Mouse (Mus musculus) liver, embryonic 11.5 days (tissue): Measurements from ENCODE around the gene Il22ra1. TPM values are rescaled to one million over a fixed set of nuclear protein-coding genes. Genes with fewer than 3 reads are reported as not detected.

Experiments
- ATAC-seq: fragments of 200-750 bp; cut with Nextera tagmentation; replicated peaks from 2 replicates; pipeline ENCODE4 v1.8.0; 2017; ENCODE audit warnings: moderate number of reproducible peaks, mild to moderate bottlenecking, moderate TSS enrichment, moderate library complexity; ENCODE audit not compliant: low FRiP score
- DNase-seq: peaks from one replicate; pipeline ENCODE4 v3.0.0-alpha.2; 2017; ENCODE audit warnings: low spot score
- H3K27ac ChIP-seq: fragments of 300-500 bp; sonication (generic); 2 replicates; pipeline ENCODE4 v1.5.1; 2014; ENCODE audit warnings: mild to moderate bottlenecking, low read depth, low read length, control low read depth
- H3K27me3 ChIP-seq: fragments of 300-500 bp; sonication (generic); replicated peaks from 2 replicates; pipeline ENCODE4 v1.6.1; 2014; ENCODE audit warnings: low read length, mixed read lengths; ENCODE audit not compliant: control insufficient read depth, insufficient read depth
- H3K36me3 ChIP-seq: fragments of 300-500 bp; sonication (generic); 2 replicates; pipeline ENCODE4 v1.6.1; 2014; ENCODE audit warnings: mild to moderate bottlenecking, low read length, moderate library complexity, mixed read lengths; ENCODE audit not compliant: control insufficient read depth, insufficient read depth
- H3K4me1 ChIP-seq: fragments of 300-500 bp; sonication (generic); replicated peaks from 2 replicates; pipeline ENCODE4 v1.6.1; 2014; ENCODE audit warnings: low read length, mixed read lengths; ENCODE audit not compliant: control insufficient read depth, insufficient read depth
- H3K4me2 ChIP-seq: fragments of 300-500 bp; sonication (generic); 2 replicates; pipeline ENCODE4 v1.6.1; 2014; ENCODE audit warnings: mild to moderate bottlenecking, control low read depth, moderate library complexity
- H3K4me3 ChIP-seq: fragments of 300-500 bp; sonication (generic); 2 replicates; pipeline ENCODE4 v1.5.1; 2014; ENCODE audit warnings: low read depth, low read length, control low read depth
- H3K9ac ChIP-seq: fragments of 300-500 bp; sonication (generic); 2 replicates; pipeline ENCODE4 v1.6.1; 2014; ENCODE audit warnings: low read depth, low read length, control low read depth
- H3K9me3 ChIP-seq: fragments of 300-500 bp; sonication (generic); 2 replicates; pipeline ENCODE4 v1.6.1; 2016; ENCODE audit warnings: low read length, inconsistent platforms, mixed read lengths; ENCODE audit not compliant: control insufficient read depth
- WGBS: fragments of 180-500 bp; shearing (Covaris S2); extraction: QIAGEN DNeasy Blood & Tissue Kit; methylation state at CpG from one replicate; pipeline ENCODE4 v1.1.7; 2014; 5-methylcytosine and 5-hydroxymethylcytosine counted together
- polyA plus RNA-seq: library from polyadenylated mRNA; unstranded; fragments of >200 nt; fragmentation: Nextera tagmentation; extraction: Ambion mirVana; gene quantifications from 2 replicates; pipeline ENCODE4 v1.2.1, GENCODE M21; 2014

Il22ra1 gene
- polyA plus RNA-seq, 1 experiment from 2014 or later = 0.10 TPM

- Histone ChIP-seq H3K9ac (no peak overlapping the region), H3K4me1 (no peaks in the 10 kb centered on the region), H3K36me3 (no peaks in the 10 kb centered on the region), H3K9me3 (no peaks in the 10 kb centered on the region), H3K27ac (no peak overlapping the region), H3K4me3 (no peak overlapping the region), H3K27me3 (peaks cover 8% of the 10 kb centered on the region), H3K4me2 (no peak overlapping the region)
- no peak for DNase-seq
- ATAC-seq = no peak
- WGBS = 49% methylated on average over 4 of the region's 4 CpGs
These were observed 35.1 kb upstream of the Il22ra1 start for GRCm38 (mm10) chr4:135692916-135693315.

- no peak for ATAC-seq
- H3K4me2 ChIP-seq = no peak overlapping the region
- no peaks in the 10 kb centered on the region for H3K36me3 ChIP-seq
- no peak overlapping the region for H3K9ac ChIP-seq
- WGBS = 74% methylated on average over 7 of the region's 7 CpGs
- H3K27ac ChIP-seq = no peak overlapping the region
- DNase-seq = no peak
- no peaks in the 10 kb centered on the region for H3K27me3 ChIP-seq
- H3K4me3 ChIP-seq = no peak overlapping the region
- no peaks in the 10 kb centered on the region for H3K9me3 ChIP-seq
- no peaks in the 10 kb centered on the region for H3K4me1 ChIP-seq
These were observed 29.5 kb upstream of the Il22ra1 start for GRCm38 (mm10) chr4:135698498-135698897.

- Histone ChIP-seq H3K9ac (no peak overlapping the region), H3K36me3 (no peaks in the 10 kb centered on the region), H3K9me3 (no peaks in the 10 kb centered on the region), H3K27me3 (no peaks in the 10 kb centered on the region), H3K4me2 (no peak overlapping the region), H3K27ac (no peak overlapping the region), H3K4me1 (peaks cover 4% of the 10 kb centered on the region), H3K4me3 (no peak overlapping the region)
- DNase-seq (no peak), ATAC-seq (no peak)
- WGBS = 62% methylated on average over 13 of the region's 13 CpGs
These were observed 24.5 kb upstream of the Il22ra1 start for GRCm38 (mm10) chr4:135703497-135703896.

- Histone ChIP-seq H3K4me1 (peaks cover 4% of the 10 kb centered on the region), H3K36me3 (no peaks in the 10 kb centered on the region), H3K9me3 (no peaks in the 10 kb centered on the region), H3K4me3 (no peak overlapping the region), H3K27me3 (no peaks in the 10 kb centered on the region), H3K4me2 (no peak overlapping the region), H3K9ac (no peak overlapping the region), H3K27ac (no peak overlapping the region)
- DNase-seq = no peak
- ATAC-seq = no peak
- WGBS = 38% methylated on average over 6 of the region's 6 CpGs
These were observed 24.0 kb upstream of the Il22ra1 start for GRCm38 (mm10) chr4:135704016-135704415.

- Histone ChIP-seq H3K27ac (no peak overlapping the region), H3K36me3 (no peaks in the 10 kb centered on the region), H3K27me3 (no peaks in the 10 kb centered on the region), H3K4me2 (no peak overlapping the region), H3K9ac (no peak overlapping the region), H3K9me3 (no peaks in the 10 kb centered on the region), H3K4me3 (no peak overlapping the region), H3K4me1 (peaks cover 4% of the 10 kb centered on the region)
- ATAC-seq (no peak), DNase-seq (no peak)
- WGBS = 76% methylated on average over 6 of the region's 6 CpGs
These were observed 21.9 kb upstream of the Il22ra1 start for GRCm38 (mm10) chr4:135706045-135706444.

GRCm38 (mm10) chr4:135709072-135709564 lies 18.9 kb upstream of the Il22ra1 start:
- Histone ChIP-seq H3K36me3 (no peaks in the 10 kb centered on the region), H3K4me3 (peak overlapping the region; percentile 19; the same call in 1 of the 2 replicates), H3K4me2 (peak overlapping the region; percentile 60), H3K9ac (no peak overlapping the region), H3K27me3 (no peaks in the 10 kb centered on the region), H3K4me1 (peaks cover under 1% of the 10 kb centered on the region), H3K27ac (no peak overlapping the region), H3K9me3 (no peaks in the 10 kb centered on the region)
- WGBS = 12% methylated on average over 8 of the region's 8 CpGs
- ATAC-seq = peak; percentile 65; the same call in 1 of the 2 replicates
- DNase-seq = peak; percentile 83

- Histone ChIP-seq H3K4me3 (no peak overlapping the region), H3K9me3 (no peaks in the 10 kb centered on the region), H3K27ac (no peak overlapping the region), H3K36me3 (no peaks in the 10 kb centered on the region), H3K27me3 (no peaks in the 10 kb centered on the region), H3K4me2 (peak overlapping the region; percentile 60; the same call in 1 of the 2 replicates), H3K4me1 (no peaks in the 10 kb centered on the region; the same call in 1 of the 2 replicates), H3K9ac (no peak overlapping the region)
- DNase-seq (no peak), ATAC-seq (no peak)
- whole genome bisulfite sequencing = 71% methylated on average over 11 of the region's 11 CpGs
These were observed 18.4 kb upstream of the Il22ra1 start for GRCm38 (mm10) chr4:135709621-135710020.

GRCm38 (mm10) chr4:135710392-135710791 lies 17.6 kb upstream of the Il22ra1 start:
- ATAC-seq = peak; percentile 74

GRCm38 (mm10) chr4:135714776-135715175 lies 13.2 kb upstream of the Il22ra1 start:
- Histone ChIP-seq H3K9me3 (no peaks in the 10 kb centered on the region), H3K27ac (no peak overlapping the region), H3K27me3 (no peaks in the 10 kb centered on the region), H3K4me2 (no peak overlapping the region), H3K4me1 (no peaks in the 10 kb centered on the region; the same call in 1 of the 2 replicates), H3K4me3 (no peak overlapping the region), H3K9ac (no peak overlapping the region), H3K36me3 (no peaks in the 10 kb centered on the region)
- DNase-seq (no peak), ATAC-seq (no peak)
- WGBS = 69% methylated on average over 8 of the region's 8 CpGs

More at GRCm38 (mm10) chr4:135710392-135710791, 17.6 kb upstream of the Il22ra1 start:
- Histone ChIP-seq H3K4me3 (no peak overlapping the region), H3K4me2 (no peak overlapping the region), H3K9ac (no peak overlapping the region), H3K9me3 (no peaks in the 10 kb centered on the region), H3K4me1 (no peaks in the 10 kb centered on the region; the same call in 1 of the 2 replicates), H3K27me3 (no peaks in the 10 kb centered on the region), H3K36me3 (no peaks in the 10 kb centered on the region), H3K27ac (no peak overlapping the region)
- 32% methylated on average over 3 of the region's 3 CpGs for WGBS
- no peak for DNase-seq
